Mouse (Mus musculus) layer of hippocampus, adult 18-20 months (tissue): Measurements from ENCODE around the gene Ddn. TPM values are rescaled to one million over a fixed set of nuclear protein-coding genes. Genes with fewer than 3 reads are reported as not detected.
"Not testable (repeated sequence)": the region's sequence is repeated elsewhere in the genome, so short reads cannot be mapped to it uniquely, and the experiment has no call there.

Experiments used
- DNase-seq, 2 experiments: peaks; one replicate each; pipeline ENCODE4 v3.0.0; 2022; ENCODE audit warnings: low spot score in 2 of 2
- total RNA-seq, 2 experiments: library from RNA; stranded (reverse); gene quantifications; 2 replicates each; pipeline ENCODE4 v1.2.3; 2021

Ddn gene
- total RNA-seq, 2 experiments from 2014 or later: 1,780 to 1,859 TPM

- DNase-seq: peak in 1 of 2 experiments; percentile 40
Observed at GRCm38 (mm10) chr15:98832161-98833058, 23.1 kb upstream of the Ddn start.

GRCm38 (mm10) chr15:98831684-98832035, 22.4 kb upstream of the Ddn start:
- no peak for DNase-seq

- DNase-seq: peak; percentile 94 to 95
Observed at GRCm38 (mm10) chr15:98830736-98831683, 21.7 kb upstream of the Ddn start, which contains the start of gene Prkag1. Gene Prkag1, minus strand, starts transcription at chr15:98831521.

- no peak for DNase-seq
Observed at GRCm38 (mm10) chr15:98827611-98828011, 18.3 kb upstream of the Ddn start.

- DNase-seq: no peak
Observed at GRCm38 (mm10) chr15:98823434-98823833, 14.1 kb upstream of the Ddn start.

GRCm38 (mm10) chr15:98822147-98822546, 12.9 kb upstream of the Ddn start:
- no peak for DNase-seq

- DNase-seq: peak in 1 of 2 experiments; percentile 41
Observed at GRCm38 (mm10) chr15:98821403-98821802, 12.1 kb upstream of the Ddn start.

- no peak for DNase-seq
Observed at GRCm38 (mm10) chr15:98820937-98821336, 11.6 kb upstream of the Ddn start.

GRCm38 (mm10) chr15:98818171-98818570, 8.9 kb upstream of the Ddn start:
- no peak for DNase-seq

GRCm38 (mm10) chr15:98812741-98813424, 3.6 kb upstream of the Ddn start:
- DNase-seq: peak; percentile 91 to 94

GRCm38 (mm10) chr15:98810212-98810611, 922 bp upstream of the Ddn start:
- not testable (repeated sequence) for DNase-seq

GRCm38 (mm10) chr15:98808651-98809134, 597 bp downstream of the Ddn start:
- DNase-seq: peak; percentile 90 to 94

GRCm38 (mm10) chr15:98807895-98808650, 1.2 kb downstream of the Ddn start:
- peak; percentile 84 to 89 for DNase-seq

GRCm38 (mm10) chr15:98806809-98807770, 2.2 kb downstream of the Ddn start:
- peak in 1 of 2 experiments; percentile 45 for DNase-seq

GRCm38 (mm10) chr15:98806071-98806808, 3.0 kb downstream of the Ddn start:
- no peak for DNase-seq

- DNase-seq: peak; percentile 72 to 85
Observed at GRCm38 (mm10) chr15:98805324-98806040, 3.8 kb downstream of the Ddn start.

- DNase-seq: peak; percentile 88 to 95
Observed at GRCm38 (mm10) chr15:98804054-98804453, 5.2 kb downstream of the Ddn start.

- no peak for DNase-seq
Observed at GRCm38 (mm10) chr15:98802926-98803325, 6.4 kb downstream of the Ddn start.
